Comparison of ENCODE assay signal across 16 mouse cellular contexts in genomic region chr5:38502992-38503391, GRCm38 (mm10). TPM values are rescaled to one million over a fixed set of nuclear protein-coding genes. Genes with fewer than 3 reads are reported as not detected.
A peak's percentile ranks its signal among the peaks of the same experiment; 100 is the strongest.
DNase-seq lines count a peak whose midpoint lies in the region; ATAC-seq and TF ChIP-seq lines count a peak whose summit lies in the region.
"Had no signal": no experiment of that assay in that cellular context is flagged by ENCODE, and none has a peak within 500 bp of the region (broad histone marks: within the 10 kb centered on the region; RNA-seq: fewer than 3 reads in every experiment).

TSS of gene Slc2a9 (minus strand) at chr5:38503143.

- peak; percentile 11 for DNase-seq in lung, postnatal 0 days (ENCODE audit: low spot score)
- no peak for DNase-seq in lung, postnatal 10 days
- no peak for DNase-seq in forebrain, postnatal 0 days
- no peak for DNase-seq in embryo, embryonic 9.5 days (ENCODE audit: extremely low spot score)
- no peak for DNase-seq in gastrocnemius, postnatal 4 days (ENCODE audit: low spot score in 2 of 2)
- DNase-seq: adrenal gland, postnatal 25 days; cerebellum, adult 9-10 months; layer of hippocampus, postnatal 36 days; left cerebral cortex, postnatal 4 days had no signal

- no peak within 1 kb of the TSS for H3K4me3 ChIP-seq in lung, postnatal 0 days (ENCODE audit: low read depth, low read length)
- no peak within 1 kb of the TSS for H3K4me3 ChIP-seq in intestine, embryonic 16.5 days (ENCODE audit: low read length)
- peak within 1 kb of the TSS; percentile 24 for H3K4me3 ChIP-seq in liver, embryonic 15.5 days (replicated peaks)
- no peak within 1 kb of the TSS for H3K4me3 ChIP-seq in forebrain, postnatal 0 days (ENCODE audit: low read depth, low read length)
- H3K4me3 ChIP-seq: forebrain, embryonic 12.5 days; hindbrain, embryonic 10.5 days; lung, embryonic 15.5 days; midbrain, embryonic 15.5 days had no signal

- 73% methylated on average over 4 of the region's 4 CpGs for WGBS in lung, postnatal 0 days
- 63% methylated on average over 4 of the region's 4 CpGs for WGBS in intestine, embryonic 16.5 days
- WGBS in liver, embryonic 15.5 days (ENCODE audit: insufficient replicate concordance): 31% methylated on average over 4 of the region's 4 CpGs
- 95% methylated on average over 4 of the region's 4 CpGs for WGBS in forebrain, postnatal 0 days

- H3K9ac ChIP-seq in lung, postnatal 0 days (replicated peaks; ENCODE audit: low read depth): no peak within 1 kb of the TSS
- H3K9ac ChIP-seq in intestine, embryonic 16.5 days (ENCODE audit: low read depth, low read length): no peak within 1 kb of the TSS
- no peak within 1 kb of the TSS for H3K9ac ChIP-seq in liver, embryonic 15.5 days
- no peak within 1 kb of the TSS for H3K9ac ChIP-seq in forebrain, postnatal 0 days
- H3K9ac ChIP-seq: forebrain, embryonic 12.5 days; lung, embryonic 15.5 days; midbrain, embryonic 15.5 days had no signal

- H3K4me1 ChIP-seq in lung, postnatal 0 days (ENCODE audit: insufficient read depth, low read depth, low read length): no peaks in the 10 kb centered on the region
- no peaks in the 10 kb centered on the region for H3K4me1 ChIP-seq in intestine, embryonic 16.5 days (ENCODE audit: control insufficient read depth, insufficient read depth, low read length)
- H3K4me1 ChIP-seq in liver, embryonic 15.5 days (replicated peaks): peaks cover 90% of the 10 kb centered on the region
- no peaks in the 10 kb centered on the region for H3K4me1 ChIP-seq in forebrain, postnatal 0 days (ENCODE audit: insufficient read depth)
- H3K4me1 ChIP-seq: forebrain, embryonic 12.5 days; lung, embryonic 15.5 days; midbrain, embryonic 15.5 days had no signal

- no peaks in the 10 kb centered on the region for H3K9me3 ChIP-seq in lung, postnatal 0 days (ENCODE audit: low read length)
- no peaks in the 10 kb centered on the region for H3K9me3 ChIP-seq in intestine, embryonic 16.5 days (ENCODE audit: control insufficient read depth, low read length)
- no peaks in the 10 kb centered on the region for H3K9me3 ChIP-seq in liver, embryonic 15.5 days (replicated peaks)
- H3K9me3 ChIP-seq in forebrain, postnatal 0 days (ENCODE audit: low read length): no peaks in the 10 kb centered on the region
- H3K9me3 ChIP-seq: forebrain, embryonic 12.5 days; hindbrain, embryonic 10.5 days; lung, embryonic 15.5 days; midbrain, embryonic 15.5 days had no signal

- H3K27me3 ChIP-seq in lung, postnatal 0 days (replicated peaks; ENCODE audit: insufficient read depth, low read length): no peaks in the 10 kb centered on the region
- no peaks in the 10 kb centered on the region for H3K27me3 ChIP-seq in intestine, embryonic 16.5 days (replicated peaks; ENCODE audit: control insufficient read depth, insufficient read depth, low read length)
- H3K27me3 ChIP-seq in liver, embryonic 15.5 days: no peaks in the 10 kb centered on the region
- H3K27me3 ChIP-seq in forebrain, postnatal 0 days (ENCODE audit: insufficient read depth, low read length): no peaks in the 10 kb centered on the region
- H3K27me3 ChIP-seq: forebrain, embryonic 12.5 days; lung, embryonic 15.5 days; midbrain, embryonic 15.5 days had no signal

- ATAC-seq in lung, postnatal 0 days: no peak
- ATAC-seq in intestine, embryonic 16.5 days: peak; percentile 29; the same call in 1 of the 2 replicates
- ATAC-seq in liver, embryonic 15.5 days (ENCODE audit: insufficient read depth): no peak
- peak; percentile 31; the same call in 1 of the 2 replicates for ATAC-seq in neutrophil, adult 5-6 weeks (ENCODE audit: extremely low read depth, insufficient number of reproducible peaks, low FRiP score, poor library complexity, severe bottlenecking)
- ATAC-seq in forebrain, postnatal 0 days: no peak
- ATAC-seq: midbrain, embryonic 15.5 days had no signal

- no peak within 1 kb of the TSS for H3K4me2 ChIP-seq in lung, postnatal 0 days (replicated peaks; ENCODE audit: low read depth, low read length)
- H3K4me2 ChIP-seq in intestine, embryonic 16.5 days (ENCODE audit: low read depth, low read length): no peak within 1 kb of the TSS
- peak within 1 kb of the TSS; percentile 27 for H3K4me2 ChIP-seq in liver, embryonic 15.5 days
- no peak within 1 kb of the TSS for H3K4me2 ChIP-seq in forebrain, postnatal 0 days (ENCODE audit: low read depth)
- H3K4me2 ChIP-seq: forebrain, embryonic 12.5 days; lung, embryonic 15.5 days; midbrain, embryonic 15.5 days had no signal

- TF ChIP-seq EP300 in lung, postnatal 0 days (IDR thresholded peaks at IDR 0.05): no peak

- no peak within 1 kb of the TSS for H3K27ac ChIP-seq in lung, postnatal 0 days (ENCODE audit: low read length)
- H3K27ac ChIP-seq in intestine, embryonic 16.5 days (ENCODE audit: low read length): no peak within 1 kb of the TSS
- H3K27ac ChIP-seq in liver, embryonic 15.5 days (replicated peaks): peak within 1 kb of the TSS; percentile 92
- no peak within 1 kb of the TSS for H3K27ac ChIP-seq in forebrain, postnatal 0 days (ENCODE audit: low read depth, low read length)
- H3K27ac ChIP-seq: forebrain, embryonic 12.5 days; hindbrain, embryonic 10.5 days; lung, embryonic 15.5 days; midbrain, embryonic 15.5 days had no signal

- no peak for TF ChIP-seq CTCF in lung, postnatal 0 days (IDR thresholded peaks at IDR 0.05)
- TF ChIP-seq CTCF in forebrain, postnatal 0 days (IDR thresholded peaks at IDR 0.05; ENCODE audit: low read depth): no peak

- H3K36me3 ChIP-seq in lung, postnatal 0 days (ENCODE audit: insufficient read depth, low read length): no peaks in the 10 kb centered on the region
- H3K36me3 ChIP-seq in intestine, embryonic 16.5 days (ENCODE audit: control insufficient read depth, insufficient read depth, low read length): no peaks in the 10 kb centered on the region
- no peaks in the 10 kb centered on the region for H3K36me3 ChIP-seq in liver, embryonic 15.5 days (replicated peaks)
- H3K36me3 ChIP-seq in forebrain, postnatal 0 days (ENCODE audit: insufficient read depth): no peaks in the 10 kb centered on the region
- H3K36me3 ChIP-seq: forebrain, embryonic 12.5 days; hindbrain, embryonic 10.5 days; lung, embryonic 15.5 days; midbrain, embryonic 15.5 days had no signal

RNA-seq across cellular contexts. Expression of gene Slc2a9, which starts in this region (rescaled TPM):
- 2.2 and 2.4 TPM in 2 replicates for polyA plus RNA-seq in lung, postnatal 0 days (2015; fragmentation: Nextera tagmentation; extraction: Ambion mirVana)
- 2.5 and 2.6 TPM in 2 replicates for polyA plus RNA-seq in intestine, embryonic 16.5 days (2015; fragmentation: Nextera tagmentation; extraction: Ambion mirVana)
- polyA plus RNA-seq in liver, embryonic 15.5 days (2015; fragmentation: Nextera tagmentation; extraction: Ambion mirVana): 2.3 and 2.6 TPM in 2 replicates
- 5.5 and 9.1 TPM in 2 replicates for total RNA-seq in neutrophil, adult 5-6 weeks (2017)
- total RNA-seq in forebrain, postnatal 0 days (2014; rRNA removed): 2.2 and 5.0 TPM in 2 replicates
- 0.36 and 0.81 TPM in 2 replicates for polyA plus RNA-seq in forebrain, postnatal 0 days (2015; fragmentation: Nextera tagmentation; extraction: Ambion mirVana)
- total RNA-seq in gastrocnemius, postnatal 4 days (2021): 1 to 10 TPM; 1.4 to 2.4 TPM

Comparison
In these comparisons a context has a peak if more than half of its experiments do, and no peak if none do; other contexts are left out.
1. ATAC-seq: peak in intestine, embryonic 16.5 days (single experiment) and neutrophil, adult 5-6 weeks (single experiment); none in lung, postnatal 0 days (single experiment), liver, embryonic 15.5 days (single experiment) and forebrain, postnatal 0 days (single experiment).